Mouse (Mus musculus): ENCODE measurements around the gene Stn1. TPM values are rescaled to one million over a fixed set of nuclear protein-coding genes. Genes with fewer than 3 reads are reported as not detected.
A peak's percentile ranks its signal among the peaks of the same experiment; 100 is the strongest.

Gene Stn1
- total RNA-seq, 2 experiments from 2014 or later, result 23.9 to 30.8 TPM

- DNase-seq (ENCODE audit: low spot score in 2 of 2), result no peak
- intact Hi-C loops (cut with DNase I), result no loop called here
Observed at GRCm38 (mm10) chr19:47460120-47460960, 77.0 kb downstream of the Stn1 start.

GRCm38 (mm10) chr19:47459214-47459613 is 78.1 kb downstream of the Stn1 start:
- intact Hi-C loops (cut with DNase I), result loop anchor here (5.0 kb wide), 1 partner anchor 37 kb away; no protein-coding TSS in a partner anchor
- DNase-seq (ENCODE audit: low spot score in 2 of 2), result no peak

- DNase-seq (ENCODE audit: low spot score in 2 of 2), result no peak
- intact Hi-C loops (cut with DNase I), result loop anchor here (5.0 kb wide), 1 partner anchor 36 kb away; no protein-coding TSS in a partner anchor
Observed at GRCm38 (mm10) chr19:47458504-47459161, 78.7 kb downstream of the Stn1 start.

GRCm38 (mm10) chr19:47457711-47458503 is 79.4 kb downstream of the Stn1 start:
- no peak for DNase-seq (ENCODE audit: low spot score in 2 of 2)
- intact Hi-C loops (cut with DNase I), result loop anchor here (5.0 kb wide), 1 partner anchor 36 kb away; no protein-coding TSS in a partner anchor

- intact Hi-C loops (cut with DNase I), result loop anchor here (5.0 kb wide), 1 partner anchor 34 kb away; no protein-coding TSS in a partner anchor
- DNase-seq (ENCODE audit: low spot score in 2 of 2), result no peak
Observed at GRCm38 (mm10) chr19:47456021-47456420, 81.3 kb downstream of the Stn1 start.

- DNase-seq (ENCODE audit: low spot score in 2 of 2), result no peak
- intact Hi-C loops (cut with DNase I), result loop anchor here (5.0 kb wide), 1 partner anchor 33 kb away; no protein-coding TSS in a partner anchor
Observed at GRCm38 (mm10) chr19:47455001-47455755, 82.1 kb downstream of the Stn1 start.

- DNase-seq (ENCODE audit: low spot score in 2 of 2), result peak; percentile 41 to 46
- intact Hi-C loops (cut with DNase I), result no loop called here
Observed at GRCm38 (mm10) chr19:47454167-47455000, 82.9 kb downstream of the Stn1 start.

GRCm38 (mm10) chr19:47453352-47453751 is 84.0 kb downstream of the Stn1 start:
- intact Hi-C loops (cut with DNase I), result no loop called here
- DNase-seq (ENCODE audit: low spot score in 2 of 2), result no peak

- no peak for DNase-seq (ENCODE audit: low spot score in 2 of 2)
- intact Hi-C loops (cut with DNase I), result no loop called here
Observed at GRCm38 (mm10) chr19:47452682-47453081, 84.6 kb downstream of the Stn1 start.

- intact Hi-C loops (cut with DNase I), result no loop called here
- DNase-seq (ENCODE audit: low spot score in 2 of 2), result no peak
Observed at GRCm38 (mm10) chr19:47452211-47452610, 85.1 kb downstream of the Stn1 start.

- intact Hi-C loops (cut with DNase I), result no loop called here
Observed at GRCm38 (mm10) chr19:47451476-47452113, 85.7 kb downstream of the Stn1 start.

More at GRCm38 (mm10) chr19:47451476-47452113, 85.7 kb downstream of the Stn1 start:
- DNase-seq (ENCODE audit: low spot score in 2 of 2), result no peak

Other genes starting within 250 kb of the Stn1 start
- 10 to 100 TPM; 27.9 to 36.1 TPM for gene Sh3pxd2a, start 73.1 kb downstream of the Stn1 start, total RNA-seq (2021)
- gene Slk, start 42.2 kb upstream of the Stn1 start, total RNA-seq (2021), result 10 to 100 TPM; 53.4 to 61.2 TPM
- gene Col17a1, start 154.6 kb upstream of the Stn1 start, total RNA-seq (2021), result under 1 TPM; 0.32 TPM
- gene Sfr1, start 194.2 kb upstream of the Stn1 start, total RNA-seq (2021), result 10 to 100 TPM; 83.9 to 90.7 TPM

Measured in left cerebral cortex, postnatal 36 days (tissue).